Mouse (Mus musculus): ENCODE measurements at regions not wholly inside any gene's neighbourhood (a gene's known extent, or its start where the extent isn't known, plus 50 kb on each side); places are given as distances from the start of the nearest gene placed in this dataset.

GRCm38 (mm10) chr19:59650611-59651329 lies 192.6 kb downstream of the Emx2 start:
- TF ChIP-seq POLR2A (IDR thresholded peaks at IDR 0.05; ENCODE audit: control insufficient read depth, extremely low read depth, insufficient read depth, low read length, poor library complexity): no peak
- TF ChIP-seq CTCF (IDR thresholded peaks at IDR 0.05; ENCODE audit: borderline replicate concordance, control insufficient read depth, extremely low read depth, insufficient read depth, low read length, poor library complexity): no peak

All from thymus, adult 2 months (tissue).